Mouse (Mus musculus) stomach, postnatal 0 days (tissue): ENCODE measurements around the gene Sytl3.

Experiments
- CTCF ChIP-seq: IDR thresholded peaks from 2 replicates; pipeline ENCODE4 v1.5.1; 2016; ENCODE audit warnings: antibody characterized with exemption, low read depth, mild to moderate bottlenecking, moderate library complexity
- EP300 ChIP-seq: optimal IDR thresholded peaks from 2 replicates; pipeline ENCODE3; 2016; ENCODE audit warnings: antibody characterized with exemption

- TF ChIP-seq CTCF (no peak), EP300 (no peak)
Observed at GRCm38 (mm10) chr17:6746452-6747231, 87.7 kb downstream of the Sytl3 start.
